Mouse (Mus musculus): ENCODE measurements around the gene Fut7.

DNA sequence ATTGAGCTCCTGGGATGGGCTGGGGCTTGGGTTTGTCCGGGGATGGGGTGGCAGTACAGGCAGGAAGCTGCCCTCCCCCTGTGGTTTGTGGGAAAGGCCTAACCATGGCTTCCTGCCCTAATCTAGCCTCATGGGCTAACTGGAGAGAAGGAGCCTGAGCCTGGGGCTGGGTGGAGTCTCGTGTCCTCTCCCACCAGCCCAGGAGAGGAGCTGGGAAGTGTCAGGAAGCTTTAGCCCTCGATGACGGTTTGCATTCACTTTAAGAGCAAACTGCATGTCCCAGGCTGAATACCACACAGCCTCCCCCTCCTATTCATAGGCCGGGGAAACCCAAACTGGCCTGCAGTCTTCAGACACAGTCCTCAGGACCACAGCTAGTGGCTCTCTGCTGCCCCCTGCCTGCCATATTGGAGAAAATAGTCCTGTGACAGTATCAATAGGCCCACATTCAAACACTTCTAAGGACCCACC is 3.7 kb downstream of the Fut7 start:
- TF ChIP-seq CTCF (IDR thresholded peaks at IDR 0.05; ENCODE audit: control insufficient read depth, insufficient read depth, insufficient read length), result peak; percentile 74
- no peak for TF ChIP-seq MAX (IDR thresholded peaks at IDR 0.05)
- TF ChIP-seq CEBPB (IDR thresholded peaks at IDR 0.05; ENCODE audit: low read depth), result no peak
- TF ChIP-seq USF1 (IDR thresholded peaks at IDR 0.05; ENCODE audit: low read depth), result no peak
- no peak for TF ChIP-seq MYOD1 (IDR thresholded peaks at IDR 0.05; ENCODE audit: control insufficient read depth, insufficient read length, low read depth)
- no peak for TF ChIP-seq FOSL1 (IDR thresholded peaks at IDR 0.05; ENCODE audit: insufficient read depth, low read length, poor library complexity, severe bottlenecking)
